Mouse (Mus musculus) left cerebral cortex, adult 9 months (tissue): Measurements from ENCODE around the gene Lgi4.

ENCODE experiments used
- DNase-seq, 2 experiments: peaks; one replicate each; pipeline ENCODE4 v3.0.0; 2022; ENCODE audit warnings: low spot score in 2 of 2

Gene Lgi4

GRCm38 (mm10) chr7:31076492-31076891 is 17.4 kb downstream of the Lgi4 start, which contains the start of gene Fxyd3:
Fxyd3 (minus strand) TSS chr7:31076704.
- DNase-seq, result no peak

GRCm38 (mm10) chr7:31077470-31077869 is 18.3 kb downstream of the Lgi4 start:
- peak; percentile 45 to 65 for DNase-seq

- DNase-seq, result peak in 1 of 2 experiments; percentile 80
Observed at GRCm38 (mm10) chr7:31077885-31078445, 18.8 kb downstream of the Lgi4 start.

- no peak for DNase-seq
Observed at GRCm38 (mm10) chr7:31079670-31080069, 20.5 kb downstream of the Lgi4 start.

GRCm38 (mm10) chr7:31080611-31081010 is 21.5 kb downstream of the Lgi4 start:
- DNase-seq, result no peak

- no peak for DNase-seq
Observed at GRCm38 (mm10) chr7:31081106-31081505, 22.0 kb downstream of the Lgi4 start.

- DNase-seq, result no peak
Observed at GRCm38 (mm10) chr7:31082106-31082505, 23.0 kb downstream of the Lgi4 start.

GRCm38 (mm10) chr7:31082831-31083588 is 23.9 kb downstream of the Lgi4 start:
- peak in 1 of 2 experiments; percentile 73 for DNase-seq

- DNase-seq, result no peak
Observed at GRCm38 (mm10) chr7:31084140-31084539, 25.0 kb downstream of the Lgi4 start.

GRCm38 (mm10) chr7:31085171-31085570 is 26.0 kb downstream of the Lgi4 start:
- DNase-seq, result peak in 1 of 2 experiments; percentile 59

- DNase-seq, result no peak
Observed at GRCm38 (mm10) chr7:31086175-31086755, 27.1 kb downstream of the Lgi4 start.

- no peak for DNase-seq
Observed at GRCm38 (mm10) chr7:31087262-31087661, 28.1 kb downstream of the Lgi4 start.

- no peak for DNase-seq
Observed at GRCm38 (mm10) chr7:31088206-31088605, 29.1 kb downstream of the Lgi4 start.

GRCm38 (mm10) chr7:31089721-31090120 is 30.6 kb downstream of the Lgi4 start:
- no peak for DNase-seq

- DNase-seq, result no peak
Observed at GRCm38 (mm10) chr7:31094774-31095501, 35.8 kb downstream of the Lgi4 start.

- no peak for DNase-seq
Observed at GRCm38 (mm10) chr7:31096892-31097564, 37.9 kb downstream of the Lgi4 start.

- DNase-seq, result peak in 1 of 2 experiments; percentile 94
Observed at GRCm38 (mm10) chr7:31097583-31098248, 38.6 kb downstream of the Lgi4 start.

- no peak for DNase-seq
Observed at GRCm38 (mm10) chr7:31098697-31099611, 39.8 kb downstream of the Lgi4 start.

- DNase-seq, result no peak
Observed at GRCm38 (mm10) chr7:31099612-31099982, 40.5 kb downstream of the Lgi4 start.

GRCm38 (mm10) chr7:31100786-31101185 is 41.6 kb downstream of the Lgi4 start:
- DNase-seq, result no peak
